Mouse (Mus musculus) embryonic fibroblast, embryonic 13.5 days (primary cell): ENCODE measurements at regions not wholly inside any gene's neighbourhood (a gene's known extent, or its start where the extent isn't known, plus 50 kb on each side); places are given as distances from the start of the nearest gene placed in this dataset.

Experiments used
- CTCF ChIP-seq: IDR thresholded peaks from 2 replicates; pipeline ENCODE4 v1.5.1; 2011; ENCODE audit warnings: mild to moderate bottlenecking, control low read depth, low read length, moderate library complexity, borderline replicate concordance; ENCODE audit not compliant: insufficient read depth
- POLR2A ChIP-seq: IDR thresholded peaks from 2 replicates; pipeline ENCODE4 v1.6.1; 2011; ENCODE audit warnings: low read depth, mild to moderate bottlenecking, control low read depth, low read length, moderate library complexity

- TF ChIP-seq CTCF (no peak), POLR2A (no peak)
Observed at GRCm38 (mm10) chr16:30691964-30692363, 92.4 kb downstream of the Fam43a start.
